19 mouse cellular contexts compared by ENCODE assay signal in the genomic region with DNA sequence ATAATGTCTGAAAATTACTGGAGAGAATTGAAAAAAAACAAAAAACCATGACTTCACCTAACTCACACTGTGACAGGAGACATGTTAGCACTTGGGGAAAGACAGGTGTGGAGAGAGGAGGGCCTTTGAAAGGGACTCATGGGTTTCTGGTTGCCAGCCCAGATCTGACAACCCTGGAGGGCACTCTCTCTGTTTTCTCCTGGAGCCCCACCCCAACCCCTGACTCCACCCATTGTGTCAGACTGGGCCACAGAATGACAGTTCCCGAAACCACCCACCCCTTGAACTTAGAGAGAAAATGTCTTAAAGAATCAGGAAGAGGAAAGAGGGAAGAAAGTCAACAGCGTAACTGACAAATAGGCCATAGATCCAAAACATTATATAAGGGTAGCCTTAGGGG.
DNase-seq lines count a peak whose midpoint lies in the region; ATAC-seq and TF ChIP-seq lines count a peak whose summit lies in the region.
"Had no signal": no experiment of that assay in that cellular context is flagged by ENCODE, and none has a peak within 500 bp of the region (broad histone marks: within the 10 kb centered on the region; RNA-seq: fewer than 3 reads in every experiment).

No protein-coding gene starts in this region.

- TF ChIP-seq POLR2A in lung, adult 2 months (IDR thresholded peaks at IDR 0.05; ENCODE audit: borderline replicate concordance, extremely low read depth, low read depth, low read length) = no peak

- H3K9ac ChIP-seq in embryonic facial prominence, embryonic 15.5 days = no peak overlapping the region
- H3K9ac ChIP-seq: neural tube, embryonic 12.5 days had no signal

- no peak overlapping the region for H3K4me2 ChIP-seq in embryonic facial prominence, embryonic 15.5 days (replicated peaks)
- H3K4me2 ChIP-seq: neural tube, embryonic 12.5 days had no signal

- no peak overlapping the region for H3K4me3 ChIP-seq in lung, adult 2 months (replicated peaks; ENCODE audit: extremely low read depth, low read depth, low read length)
- H3K4me3 ChIP-seq in embryonic facial prominence, embryonic 15.5 days (replicated peaks) = no peak overlapping the region
- peak overlapping the region; percentile 38 for H3K4me3 ChIP-seq in megakaryocyte, embryonic 14.5 days (replicated peaks)
- H3K4me3 ChIP-seq: erythroblast, embryonic 14.5 days; gastrocnemius, adult 2 months; neural tube, embryonic 12.5 days had no signal

- no peak for TF ChIP-seq CTCF in lung, adult 2 months (IDR thresholded peaks at IDR 0.05; ENCODE audit: insufficient read depth, low read length)

- H3K36me3 ChIP-seq in embryonic facial prominence, embryonic 15.5 days = no peaks in the 10 kb centered on the region
- H3K36me3 ChIP-seq in megakaryocyte, embryonic 14.5 days (replicated peaks; ENCODE audit: low read length) = no peaks in the 10 kb centered on the region
- H3K36me3 ChIP-seq: neural tube, embryonic 12.5 days had no signal

- DNase-seq in lung, postnatal 36 days = peak; percentile 67
- DNase-seq in lung, adult 2 months = no peak
- peak; percentile 26 for DNase-seq in MEL-GATA-1-ER (ENCODE audit: extremely low read depth, low read depth)
- no peak for DNase-seq in left cerebral cortex, adult 8-10 months (ENCODE audit: low spot score in 2 of 2)
- DNase-seq in cerebellum, postnatal 25 days = no peak
- DNase-seq in adrenal gland, adult (ENCODE audit: inconsistent age in 2 of 2, low spot score in 1 of 2) = no peak
- DNase-seq: adrenal gland, postnatal 36 days; cerebellum, postnatal 36 days; gastrocnemius, adult 2 months; heart, postnatal 14 days; kidney, adult 2 months; kidney, postnatal 36 days; midbrain, embryonic 14.5 days; thymus, adult 2 months had no signal

- H3K4me1 ChIP-seq in lung, adult 2 months (ENCODE audit: control insufficient read depth, insufficient read depth, low read length) = no peaks in the 10 kb centered on the region
- H3K4me1 ChIP-seq in embryonic facial prominence, embryonic 15.5 days = peaks cover 4% of the 10 kb centered on the region
- H3K4me1 ChIP-seq in megakaryocyte, embryonic 14.5 days = peaks cover 21% of the 10 kb centered on the region

- peak overlapping the region; percentile 23; the same call in 1 of the 2 replicates for H3K27ac ChIP-seq in embryonic facial prominence, embryonic 15.5 days (replicated peaks)
- H3K27ac ChIP-seq: gastrocnemius, adult 2 months; hindbrain, postnatal 0 days; neural tube, embryonic 12.5 days had no signal

- ATAC-seq in embryonic facial prominence, embryonic 15.5 days (ENCODE audit: insufficient number of reproducible peaks, low FRiP score, low TSS enrichment, low read depth) = 0 out of 2 replicates have a peak, but pooled peaks have one; percentile 56

- no peaks in the 10 kb centered on the region for H3K27me3 ChIP-seq in embryonic facial prominence, embryonic 15.5 days
- peaks cover 5% of the 10 kb centered on the region for H3K27me3 ChIP-seq in megakaryocyte, embryonic 14.5 days (replicated peaks)
- H3K27me3 ChIP-seq: neural tube, embryonic 12.5 days had no signal

- H3K9me3 ChIP-seq in embryonic facial prominence, embryonic 15.5 days (replicated peaks) = no peaks in the 10 kb centered on the region
- H3K9me3 ChIP-seq in megakaryocyte, embryonic 14.5 days = no peaks in the 10 kb centered on the region
- H3K9me3 ChIP-seq: neural tube, embryonic 12.5 days had no signal

- 85% methylated on average over 2 of the region's 2 CpGs for WGBS in lung, adult 2 months
- WGBS in embryonic facial prominence, embryonic 15.5 days = 58% methylated on average over 2 of the region's 2 CpGs

Comparison
In these comparisons a context has a peak if more than half of its experiments do, and no peak if none do; other contexts are left out.
1. DNase-seq: peak in lung, postnatal 36 days (single experiment) and MEL-GATA-1-ER (single experiment); none in lung, adult 2 months (single experiment), left cerebral cortex, adult 8-10 months (0 of 2), cerebellum, postnatal 25 days (0 of 2) and adrenal gland, adult (0 of 2).